Mouse (Mus musculus): ENCODE measurements around the gene Dlg4. TPM values are rescaled to one million over a fixed set of nuclear protein-coding genes. Genes with fewer than 3 reads are reported as not detected.

Gene Dlg4
- total and polyA plus RNA-seq, 3 experiments, result 6.8 to 15.3 (median 7.3) TPM

DNA sequence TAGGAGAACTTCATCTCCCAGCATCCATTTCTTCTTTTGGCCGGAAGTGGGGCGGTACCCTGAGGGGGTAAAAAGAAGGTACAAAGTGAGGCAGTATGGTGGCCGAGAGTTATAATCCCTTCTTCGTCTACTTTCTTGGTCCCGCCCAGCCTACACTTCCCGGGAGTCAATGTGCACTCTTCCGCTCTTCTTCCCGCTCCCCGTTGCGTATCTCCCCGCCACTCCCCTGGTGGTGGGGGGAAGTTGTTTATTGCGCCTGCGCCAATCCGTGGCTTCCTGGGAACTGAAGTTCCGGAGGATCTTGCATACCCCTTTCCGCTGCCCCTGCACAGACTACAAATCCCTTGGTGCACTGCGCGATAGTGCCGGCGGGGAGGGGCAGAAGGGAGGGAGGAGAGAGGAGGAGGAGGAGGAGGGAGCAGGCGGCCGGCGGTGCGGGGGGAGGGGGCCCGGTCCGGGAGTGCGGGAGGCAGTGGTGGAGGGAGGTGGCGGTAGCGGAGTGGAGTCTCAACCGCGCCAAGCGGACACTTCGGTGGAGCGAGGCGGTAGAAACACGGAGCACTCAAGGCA, 21.3 kb upstream of the Dlg4 start, which contains the start of gene Phf23 (continued):
- TF ChIP-seq IRF4 (IDR thresholded peaks at IDR 0.05; ENCODE audit: low read depth, low read length), result peak; percentile 78
- peak; percentile 52; the same call in 1 of the 2 replicates for TF ChIP-seq ETS1 (conservative IDR thresholded peaks at IDR 0.05; ENCODE audit: low read depth, low read length)
- TF ChIP-seq POLR2A (IDR thresholded peaks at IDR 0.05; ENCODE audit: low read depth, low read length), result peak; percentile 76
- no peak for TF ChIP-seq UBTF (IDR thresholded peaks at IDR 0.05; ENCODE audit: low read depth, low read length)
- TF ChIP-seq JUND (conservative IDR thresholded peaks at IDR 0.05; ENCODE audit: low read depth, low read length), result no peak
- TF ChIP-seq ELF1 (IDR thresholded peaks at IDR 0.05; ENCODE audit: low read depth, low read length), result peak; percentile 98
- TF ChIP-seq USF1 (IDR thresholded peaks at IDR 0.05; ENCODE audit: low read depth, low read length), result no peak; the same call in 1 of the 2 replicates
- TF ChIP-seq MEF2A (IDR thresholded peaks at IDR 0.05; ENCODE audit: borderline replicate concordance, low read depth, low read length), result peak; percentile 76
- peak; percentile 88 for TF ChIP-seq SIN3A (IDR thresholded peaks at IDR 0.05; ENCODE audit: low read length)

DNA sequence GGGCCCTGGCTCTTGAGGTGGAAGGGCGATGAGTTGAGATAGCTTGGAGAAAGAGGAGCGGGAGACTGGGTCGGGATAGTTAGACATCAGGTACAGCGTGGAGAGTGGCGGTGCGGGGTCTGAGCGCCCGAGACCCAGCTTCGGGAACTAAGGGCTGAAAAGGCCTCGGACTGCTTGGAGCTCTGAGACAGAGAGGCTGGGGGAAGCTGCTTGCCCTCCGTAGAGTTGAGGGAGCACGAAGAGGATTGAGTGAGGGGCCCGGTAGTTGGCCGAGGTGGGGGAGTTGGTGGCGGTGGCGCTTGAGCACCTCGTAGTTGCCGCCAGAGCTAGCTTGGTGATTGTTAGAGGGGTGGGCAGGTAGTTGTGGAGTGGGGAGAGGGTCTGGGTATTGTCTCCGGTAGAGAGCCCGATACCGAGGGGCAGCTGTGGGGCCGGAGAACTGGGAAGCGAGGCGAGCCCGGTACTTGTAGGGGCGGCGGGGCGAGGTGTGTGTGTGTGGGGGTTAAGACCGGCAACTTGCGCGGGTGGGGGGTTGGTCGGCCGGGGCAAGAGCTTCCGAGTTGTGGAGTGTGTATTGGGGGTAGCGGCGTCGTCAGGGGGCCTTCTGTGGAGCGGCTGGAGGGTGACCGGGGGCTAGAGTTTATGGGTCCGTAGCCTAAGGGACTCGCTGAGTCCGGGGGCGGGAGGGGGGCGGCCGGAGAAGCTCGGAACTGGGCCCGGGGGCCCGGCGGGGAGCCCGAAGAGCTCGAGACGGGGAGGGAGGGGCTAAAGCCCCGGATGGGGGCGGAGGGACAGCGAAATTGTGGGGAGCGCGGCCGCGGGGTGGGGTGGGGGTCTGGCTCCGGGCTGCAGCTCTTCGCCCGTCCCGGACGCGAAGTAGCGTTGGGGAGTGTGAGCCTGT, 20.3 kb upstream of the Dlg4 start:
- peaks cover 57% of the 10 kb centered on the region for H3K79me2 ChIP-seq (replicated peaks; ENCODE audit: control insufficient read depth, extremely low read depth, insufficient read depth, poor library complexity, severe bottlenecking)
- no peak for TF ChIP-seq ZC3H11A (IDR thresholded peaks at IDR 0.05; ENCODE audit: low read depth, low read length)
- TF ChIP-seq UBTF (IDR thresholded peaks at IDR 0.05; ENCODE audit: low read depth, low read length), result peak; percentile 66; the same call in 1 of the 2 replicates
- TF ChIP-seq EP300 (IDR thresholded peaks at IDR 0.05; ENCODE audit: low read length), result no peak
- TF ChIP-seq MXI1 (IDR thresholded peaks at IDR 0.05; ENCODE audit: low read depth, low read length), result no peak; the same call in 1 of the 2 replicates
- TF ChIP-seq HCFC1 (IDR thresholded peaks at IDR 0.05; ENCODE audit: low read depth, low read length), result peak; percentile 34
- TF ChIP-seq CHD2 (IDR thresholded peaks at IDR 0.05; ENCODE audit: low read length), result no peak; the same call in 1 of the 2 replicates
- no peak; the same call in 1 of the 2 replicates for TF ChIP-seq ZMIZ1 (IDR thresholded peaks at IDR 0.05; ENCODE audit: low read depth, low read length)
- TF ChIP-seq MAZ (IDR thresholded peaks at IDR 0.05; ENCODE audit: low read depth, low read length), result peak; percentile 25
- TF ChIP-seq CTCF (conservative IDR thresholded peaks at IDR 0.05 in 1 of 2, IDR thresholded peaks at IDR 0.05 in 1 of 2; ENCODE audit: low read depth in 2 of 2, low read length in 2 of 2), result no peak
- no peaks in the 10 kb centered on the region for H3K9me3 ChIP-seq (replicated peaks; ENCODE audit: low read length)
- peak; percentile 43 for DNase-seq (ENCODE audit: extremely low read depth)
- peaks cover 43 to 49% of the 10 kb centered on the region in 2 experiments for H3K36me3 ChIP-seq (replicated peaks in 1 of 2; ENCODE audit: control insufficient read depth in 1 of 2, insufficient read depth in 1 of 2, low read length in 1 of 2)
- peaks cover 15 to 56% of the 10 kb centered on the region in 2 experiments; a peak in 3 of 4 replicates for H3K4me1 ChIP-seq (ENCODE audit: control insufficient read depth in 1 of 2, insufficient read depth in 2 of 2)
- H3K4me3 ChIP-seq (replicated peaks in 1 of 3; ENCODE audit: low read depth in 2 of 3, low read length in 2 of 3, poor library complexity in 1 of 3), result peak overlapping the region; percentile 89 to 99 (median 91)
- dilution Hi-C loops (cut with MboI; ENCODE audit: extremely low pct_ligation_motif_present, extremely low pct_unique_long_range_greater_than_20kb, low sequenced_read_pairs), result no loop called here
- H3K27ac ChIP-seq (ENCODE audit: insufficient read depth, low read depth), result peak overlapping the region; percentile 73
- H3K4me2 ChIP-seq (ENCODE audit: insufficient read depth, low read depth, poor library complexity, severe bottlenecking), result 0 out of 2 replicates have a peak overlapping the region, but pooled peaks have one; percentile 86
- peak overlapping the region; percentile 94 for H3K9ac ChIP-seq (ENCODE audit: insufficient read depth, low read depth)
- no peaks in the 10 kb centered on the region for H3K27me3 ChIP-seq (replicated peaks)
- in situ Hi-C loops (cut with MboI; ENCODE audit: low pct_ligation_motif_present, low pct_unique_long_range_greater_than_20kb, low sequenced_read_pairs), result no loop called here

Data from CH12.LX (cell line).